Mouse (Mus musculus) liver, embryonic 16.5 days (tissue): Measurements from ENCODE around the gene Mgat4a. TPM values are rescaled to one million over a fixed set of nuclear protein-coding genes. Genes with fewer than 3 reads are reported as not detected.
"Not testable (repeated sequence)": the region's sequence is repeated elsewhere in the genome, so short reads cannot be mapped to it uniquely, and the experiment has no call there.

Experiments used
- ATAC-seq: fragments of 200-750 bp; cut with Nextera tagmentation; 2 replicates; pipeline ENCODE4 v1.8.0; 2017; ENCODE audit warnings: low read depth, mild to moderate bottlenecking, moderate number of reproducible peaks, moderate library complexity
- H3K27ac ChIP-seq: fragments of 300-500 bp; sonication (generic); 2 replicates; pipeline ENCODE4 v1.5.1; 2014; ENCODE audit warnings: mild to moderate bottlenecking, low read length
- H3K27me3 ChIP-seq: fragments of 300-500 bp; sonication (generic); 2 replicates; pipeline ENCODE4 v1.6.1; 2014; ENCODE audit warnings: low read depth, low read length, mixed read lengths; ENCODE audit not compliant: control insufficient read depth, insufficient read depth
- H3K36me3 ChIP-seq: fragments of 300-500 bp; sonication (generic); 2 replicates; pipeline ENCODE4 v1.6.1; 2014; ENCODE audit warnings: mild to moderate bottlenecking; ENCODE audit not compliant: control insufficient read depth, insufficient read depth
- H3K4me1 ChIP-seq: fragments of 300-500 bp; sonication (generic); 2 replicates; pipeline ENCODE4 v1.6.1; 2014; ENCODE audit warnings: low read depth, low read length, mixed read lengths; ENCODE audit not compliant: control insufficient read depth
- H3K4me2 ChIP-seq: fragments of 300-500 bp; sonication (generic); 2 replicates; pipeline ENCODE4 v1.6.1; 2014; ENCODE audit warnings: low read depth, low read length, mixed read lengths
- H3K4me3 ChIP-seq: fragments of 300-500 bp; sonication (generic); 2 replicates; pipeline ENCODE4 v1.5.1; 2014; ENCODE audit warnings: low read depth, mild to moderate bottlenecking, low read length
- H3K9ac ChIP-seq: fragments of 300-500 bp; sonication (generic); 2 replicates; pipeline ENCODE4 v1.6.1; 2014; ENCODE audit warnings: low read depth, low read length
- H3K9me3 ChIP-seq: fragments of 300-500 bp; sonication (generic); replicated peaks from 2 replicates; pipeline ENCODE4 v1.6.1; 2016; ENCODE audit warnings: low read length; ENCODE audit not compliant: control insufficient read depth
- WGBS: fragments of 180-500 bp; shearing (Covaris S2); extraction: QIAGEN DNeasy Blood & Tissue Kit; methylation state at CpG from one replicate; pipeline ENCODE4 v1.1.7; 2014; ENCODE audit not compliant: insufficient replicate concordance; 5-methylcytosine and 5-hydroxymethylcytosine counted together
- polyA plus RNA-seq: library from polyadenylated mRNA; unstranded; fragments of >200 nt; fragmentation: Nextera tagmentation; extraction: Ambion mirVana; gene quantifications from 2 replicates; pipeline ENCODE4 v1.2.1, GENCODE M21; 2015

Mgat4a gene
- polyA plus RNA-seq, 1 experiment from 2014 or later, result 0.86 TPM

GRCm38 (mm10) chr1:37505348-37505730, 35.5 kb downstream of the Mgat4a start:
- Histone ChIP-seq H3K4me2 (no peak overlapping the region), H3K4me3 (no peak overlapping the region), H3K9ac (no peak overlapping the region), H3K27ac (no peak overlapping the region), H3K36me3 (no peaks in the 10 kb centered on the region), H3K9me3 (no peaks in the 10 kb centered on the region; the same call in 1 of the 2 replicates), H3K27me3 (no peaks in the 10 kb centered on the region), H3K4me1 (no peaks in the 10 kb centered on the region)
- 78% methylated on average over 9 of the region's 9 CpGs for WGBS
- ATAC-seq, result no peak

- Histone ChIP-seq H3K4me1 (no peaks in the 10 kb centered on the region), H3K9ac (no peak overlapping the region), H3K4me3 (no peak overlapping the region), H3K36me3 (no peaks in the 10 kb centered on the region), H3K4me2 (no peak overlapping the region), H3K9me3 (no peaks in the 10 kb centered on the region; the same call in 1 of the 2 replicates), H3K27me3 (no peaks in the 10 kb centered on the region), H3K27ac (no peak overlapping the region)
- 56% methylated on average over 10 of the region's 10 CpGs for WGBS
- no peak for ATAC-seq
These were observed 36.0 kb downstream of the Mgat4a start for GRCm38 (mm10) chr1:37504716-37505347.

GRCm38 (mm10) chr1:37503656-37504055, 37.2 kb downstream of the Mgat4a start:
- WGBS, result 45% methylated on average over 4 of the region's 4 CpGs
- H3K9ac ChIP-seq, result no peak overlapping the region
- H3K4me1 ChIP-seq, result no peaks in the 10 kb centered on the region
- H3K4me2 ChIP-seq, result no peak overlapping the region
- no peaks in the 10 kb centered on the region for H3K27me3 ChIP-seq
- no peak overlapping the region for H3K4me3 ChIP-seq
- no peak overlapping the region for H3K27ac ChIP-seq
- ATAC-seq, result no peak
- H3K36me3 ChIP-seq, result no peaks in the 10 kb centered on the region
- H3K9me3 ChIP-seq, result no peaks in the 10 kb centered on the region; the same call in 1 of the 2 replicates

GRCm38 (mm10) chr1:37502354-37502753, 38.5 kb downstream of the Mgat4a start:
- H3K36me3 ChIP-seq, result no peaks in the 10 kb centered on the region
- H3K9ac ChIP-seq, result no peak overlapping the region
- H3K4me2 ChIP-seq, result no peak overlapping the region
- no peaks in the 10 kb centered on the region for H3K27me3 ChIP-seq
- H3K4me3 ChIP-seq, result no peak overlapping the region
- 27% methylated on average over 9 of the region's 9 CpGs for WGBS
- H3K4me1 ChIP-seq, result no peaks in the 10 kb centered on the region
- no peak overlapping the region for H3K27ac ChIP-seq
- no peaks in the 10 kb centered on the region; the same call in 1 of the 2 replicates for H3K9me3 ChIP-seq
- no peak for ATAC-seq

- WGBS, result 60% methylated on average over 8 of the region's 8 CpGs
- H3K27me3 ChIP-seq, result no peaks in the 10 kb centered on the region
- H3K9me3 ChIP-seq, result no peaks in the 10 kb centered on the region
- H3K27ac ChIP-seq, result no peak overlapping the region
- H3K9ac ChIP-seq, result no peak overlapping the region
- ATAC-seq, result no peak
- H3K36me3 ChIP-seq, result no peaks in the 10 kb centered on the region
- H3K4me3 ChIP-seq, result no peak overlapping the region
- H3K4me1 ChIP-seq, result no peaks in the 10 kb centered on the region
- no peak overlapping the region for H3K4me2 ChIP-seq
These were observed 40.1 kb downstream of the Mgat4a start for GRCm38 (mm10) chr1:37500723-37501122.

- not testable (repeated sequence) for H3K9ac ChIP-seq, H3K4me1 ChIP-seq, H3K36me3 ChIP-seq, H3K9me3 ChIP-seq, H3K4me2 ChIP-seq, H3K4me3 ChIP-seq, H3K27me3 ChIP-seq, H3K27ac ChIP-seq, ATAC-seq
- 94% methylated on average over 1 of the region's 1 CpGs for WGBS
These were observed 41.4 kb downstream of the Mgat4a start for GRCm38 (mm10) chr1:37499395-37499794.

GRCm38 (mm10) chr1:37498911-37499310, 41.9 kb downstream of the Mgat4a start:
- H3K9me3 ChIP-seq, result no peaks in the 10 kb centered on the region
- ATAC-seq, result no peak
- H3K27ac ChIP-seq, result no peak overlapping the region
- no peaks in the 10 kb centered on the region for H3K27me3 ChIP-seq
- no peak overlapping the region for H3K4me3 ChIP-seq
- no peak overlapping the region for H3K9ac ChIP-seq
- no peaks in the 10 kb centered on the region; the same call in 1 of the 2 replicates for H3K4me1 ChIP-seq
- H3K4me2 ChIP-seq, result no peak overlapping the region
- WGBS, result 80% methylated on average over 10 of the region's 10 CpGs
- H3K36me3 ChIP-seq, result no peaks in the 10 kb centered on the region

- H3K4me2 ChIP-seq, result peak overlapping the region; percentile 62; the same call in 1 of the 2 replicates
- no peaks in the 10 kb centered on the region; the same call in 1 of the 2 replicates for H3K4me1 ChIP-seq
- WGBS, result 49% methylated on average over 11 of the region's 11 CpGs
- H3K9me3 ChIP-seq, result no peaks in the 10 kb centered on the region
- H3K36me3 ChIP-seq, result no peaks in the 10 kb centered on the region
- no peak overlapping the region for H3K27ac ChIP-seq
- H3K9ac ChIP-seq, result no peak overlapping the region
- no peak for ATAC-seq
- H3K4me3 ChIP-seq, result no peak overlapping the region
- no peaks in the 10 kb centered on the region for H3K27me3 ChIP-seq
These were observed 44.1 kb downstream of the Mgat4a start for GRCm38 (mm10) chr1:37496591-37497280.

- Histone ChIP-seq H3K4me3 (peak overlapping the region; percentile 52), H3K4me1 (no peaks in the 10 kb centered on the region; the same call in 1 of the 2 replicates), H3K9me3 (no peaks in the 10 kb centered on the region), H3K4me2 (peak overlapping the region; percentile 62), H3K36me3 (no peaks in the 10 kb centered on the region), H3K9ac (0 out of 2 replicates have a peak overlapping the region, but pooled peaks have one; percentile 14), H3K27me3 (no peaks in the 10 kb centered on the region), H3K27ac (no peak overlapping the region)
- WGBS, result 12% methylated on average over 10 of the region's 10 CpGs
- no peak for ATAC-seq
These were observed 45.0 kb downstream of the Mgat4a start for GRCm38 (mm10) chr1:37495698-37496321.
